Mouse (Mus musculus) G1E (cell line): ENCODE data around the gene Gmds.

Experiments used
- CTCF ChIP-seq: IDR thresholded peaks from 2 replicates; pipeline ENCODE4 v1.5.1; 2012; ENCODE audit warnings: low read depth, low read length, inconsistent platforms, mixed read lengths
- GATA1 ChIP-seq: IDR thresholded peaks from 2 replicates; pipeline ENCODE4 v1.6.1; 2012; ENCODE audit warnings: borderline replicate concordance, low read length, inconsistent platforms, mixed read lengths
- GATA2 ChIP-seq: IDR thresholded peaks from 2 replicates; pipeline ENCODE4 v1.6.1; 2012; ENCODE audit warnings: low read depth, low read length, inconsistent platforms, borderline replicate concordance
- POLR2AphosphoS5 ChIP-seq: IDR thresholded peaks from 2 replicates; pipeline ENCODE4 v1.6.1; 2012; ENCODE audit warnings: low read depth, low read length, inconsistent platforms; ENCODE audit not compliant: insufficient replicate concordance
- TAL1 ChIP-seq: conservative IDR thresholded peaks from 2 replicates; pipeline ENCODE4 v1.6.1; 2012; ENCODE audit warnings: low read depth, low read length, inconsistent platforms, mixed read lengths

DNA sequence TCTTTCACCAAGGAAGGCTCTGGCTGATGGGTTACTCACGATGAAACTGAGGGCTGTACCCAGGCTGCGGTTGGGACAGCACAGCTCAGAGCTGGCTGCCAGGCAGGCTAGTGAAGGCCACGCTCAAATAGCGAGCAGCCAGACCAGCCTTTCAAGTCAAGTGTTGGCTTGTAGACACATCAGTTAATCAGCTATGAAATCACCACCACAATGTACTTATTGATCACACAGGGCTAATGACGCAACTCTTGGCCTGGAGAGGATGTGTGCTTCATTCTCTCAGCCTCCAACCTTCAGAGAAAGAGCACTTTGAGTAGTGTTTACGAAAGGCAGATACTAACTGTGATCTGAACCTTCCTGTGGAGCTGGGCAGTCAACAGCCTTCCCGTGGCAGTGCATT lies 383.4 kb downstream of the Gmds start:
- TF ChIP-seq CTCF = no peak
- no peak for TF ChIP-seq GATA1
- TF ChIP-seq TAL1 = no peak
- no peak for TF ChIP-seq POLR2AphosphoS5
- no peak for TF ChIP-seq GATA2
